Comparison of ENCODE assay signal across 32 mouse cellular contexts in genomic region chr16:43400046-43400445, GRCm38 (mm10).
"Had no signal": no experiment of that assay in that cellular context is flagged by ENCODE, and none has a peak within 500 bp of the region (broad histone marks: within the 10 kb centered on the region; RNA-seq: fewer than 3 reads in every experiment).

No protein-coding gene starts in this region.

- H3K36me3 ChIP-seq: limb, embryonic 10.5 days; limb, embryonic 12.5 days; limb, embryonic 13.5 days; limb, embryonic 15.5 days; liver, embryonic 12.5 days; liver, embryonic 13.5 days; liver, embryonic 15.5 days; lung, embryonic 15.5 days; midbrain, embryonic 10.5 days; midbrain, embryonic 12.5 days; midbrain, embryonic 13.5 days; midbrain, embryonic 15.5 days; neural tube, embryonic 12.5 days had no signal

- H3K27me3 ChIP-seq: limb, embryonic 12.5 days; limb, embryonic 13.5 days; limb, embryonic 15.5 days; liver, embryonic 12.5 days; liver, embryonic 13.5 days; liver, embryonic 15.5 days; lung, embryonic 15.5 days; megakaryocyte, embryonic 14.5 days; midbrain, embryonic 12.5 days; midbrain, embryonic 13.5 days; midbrain, embryonic 15.5 days; neural tube, embryonic 12.5 days had no signal

- H3K4me3 ChIP-seq: limb, embryonic 10.5 days; limb, embryonic 12.5 days; limb, embryonic 13.5 days; limb, embryonic 15.5 days; liver, embryonic 12.5 days; liver, embryonic 13.5 days; liver, embryonic 15.5 days; lung, embryonic 15.5 days; megakaryocyte, embryonic 14.5 days; midbrain, embryonic 10.5 days; midbrain, embryonic 12.5 days; midbrain, embryonic 13.5 days; midbrain, embryonic 15.5 days; myocyte; neural tube, embryonic 12.5 days had no signal

- H3K9ac ChIP-seq: limb, embryonic 12.5 days; limb, embryonic 13.5 days; limb, embryonic 15.5 days; liver, embryonic 12.5 days; liver, embryonic 13.5 days; liver, embryonic 14.5 days; liver, embryonic 15.5 days; liver, postnatal 0 days; lung, embryonic 14.5 days; lung, embryonic 15.5 days; midbrain, embryonic 12.5 days; midbrain, embryonic 13.5 days; midbrain, embryonic 15.5 days; neural tube, embryonic 12.5 days had no signal

- H3K4me2 ChIP-seq: limb, embryonic 12.5 days; limb, embryonic 13.5 days; limb, embryonic 15.5 days; liver, embryonic 11.5 days; liver, embryonic 12.5 days; liver, embryonic 13.5 days; liver, embryonic 15.5 days; lung, embryonic 14.5 days; lung, embryonic 15.5 days; midbrain, embryonic 11.5 days; midbrain, embryonic 12.5 days; midbrain, embryonic 13.5 days; midbrain, embryonic 15.5 days; neural tube, embryonic 12.5 days had no signal

- H3K4me1 ChIP-seq: limb, embryonic 10.5 days; limb, embryonic 12.5 days; limb, embryonic 13.5 days; limb, embryonic 15.5 days; liver, embryonic 12.5 days; liver, embryonic 13.5 days; liver, embryonic 15.5 days; lung, embryonic 15.5 days; megakaryocyte, embryonic 14.5 days; midbrain, embryonic 10.5 days; midbrain, embryonic 12.5 days; midbrain, embryonic 13.5 days; midbrain, embryonic 15.5 days; neural tube, embryonic 12.5 days had no signal

- ATAC-seq: liver, embryonic 12.5 days; liver, postnatal 0 days; lung, postnatal 0 days; midbrain, embryonic 13.5 days; midbrain, embryonic 15.5 days; midbrain, embryonic 16.5 days had no signal

- H3K27ac ChIP-seq: limb, embryonic 10.5 days; limb, embryonic 12.5 days; limb, embryonic 13.5 days; limb, embryonic 15.5 days; liver, embryonic 12.5 days; liver, embryonic 13.5 days; liver, embryonic 14.5 days; liver, embryonic 15.5 days; lung, embryonic 15.5 days; macrophage; midbrain, embryonic 10.5 days; midbrain, embryonic 12.5 days; midbrain, embryonic 13.5 days; midbrain, embryonic 15.5 days; neural tube, embryonic 12.5 days had no signal

- DNase-seq: left cerebral cortex, postnatal 4 days; liver; liver, embryonic 13.5 days; liver, postnatal 0 days; lung, adult 18-20 months; lung, adult 2 months; lung, embryonic 14.5 days; lung, postnatal 10 days; lung, postnatal 14 days; lung, postnatal 36 days; lung, postnatal 4 days; midbrain, embryonic 14.5 days had no signal

- H3K9me3 ChIP-seq: limb, embryonic 10.5 days; limb, embryonic 12.5 days; limb, embryonic 13.5 days; limb, embryonic 15.5 days; liver, embryonic 12.5 days; liver, embryonic 13.5 days; liver, embryonic 15.5 days; lung, embryonic 15.5 days; megakaryocyte, embryonic 14.5 days; midbrain, embryonic 10.5 days; midbrain, embryonic 12.5 days; midbrain, embryonic 13.5 days; midbrain, embryonic 15.5 days; neural tube, embryonic 12.5 days had no signal
